Mouse (Mus musculus): ENCODE measurements around the gene Slc39a11. TPM values are rescaled to one million over a fixed set of nuclear protein-coding genes. Genes with fewer than 3 reads are reported as not detected.

The Slc39a11 gene
- polyA plus RNA-seq, 1 experiment from 2014 or later, result 20.1 TPM

DNA sequence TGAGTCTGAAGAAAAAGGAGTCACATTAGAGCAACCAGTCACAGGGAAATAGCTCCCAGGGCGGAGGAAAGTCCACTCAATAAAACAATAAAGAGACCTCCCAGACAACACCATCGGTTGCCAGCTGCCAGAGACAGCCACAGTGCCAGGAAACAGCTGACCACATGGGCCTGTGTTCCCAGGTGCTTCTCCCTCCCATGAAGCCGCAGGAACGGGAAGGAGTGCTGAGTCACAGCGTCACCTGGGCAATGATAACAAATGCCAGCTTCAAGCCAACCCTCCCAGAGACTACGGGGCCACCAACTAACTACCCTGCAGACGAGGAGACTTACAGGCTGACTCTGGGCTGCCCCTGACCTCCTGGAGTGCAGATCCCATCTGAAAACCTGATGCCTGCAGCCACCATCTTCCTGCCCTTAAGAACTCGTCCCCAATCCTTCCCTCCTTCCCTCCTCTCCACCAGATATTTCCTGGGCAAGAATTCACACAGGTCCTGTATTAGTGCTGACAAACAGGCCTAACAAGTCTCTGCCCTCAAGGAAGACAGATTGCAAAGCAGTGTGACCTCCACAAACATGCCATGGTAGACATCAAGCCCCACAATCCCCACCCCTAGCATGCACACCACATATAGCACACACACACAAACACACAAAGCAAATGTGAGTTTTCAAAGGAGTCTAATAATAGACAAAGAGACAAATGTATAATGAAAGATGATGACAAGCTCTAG, 162.1 kb downstream of the Slc39a11 start:
- no peaks in the 10 kb centered on the region for H3K9me3 ChIP-seq (ENCODE audit: control insufficient read depth, low read length)
- H3K4me3 ChIP-seq (ENCODE audit: low read depth, low read length), result no peak overlapping the region
- ATAC-seq (ENCODE audit: low FRiP score), result no peak
- H3K27ac ChIP-seq (ENCODE audit: low read depth, low read length), result no peak overlapping the region
- H3K4me2 ChIP-seq (replicated peaks; ENCODE audit: low read depth, low read length), result no peak overlapping the region
- H3K27me3 ChIP-seq (ENCODE audit: control insufficient read depth, insufficient read depth, low read length), result no peaks in the 10 kb centered on the region
- 69% methylated on average over 8 of the region's 8 CpGs for WGBS
- no peaks in the 10 kb centered on the region for H3K36me3 ChIP-seq (ENCODE audit: control insufficient read depth, insufficient read depth, low read length)
- H3K4me1 ChIP-seq (replicated peaks; ENCODE audit: control insufficient read depth, insufficient read depth, low read length), result 0 out of 2 replicates have a peak, but pooled peaks cover 2% of the 10 kb centered on the region
- H3K9ac ChIP-seq (ENCODE audit: low read depth, low read length), result no peak overlapping the region
- DNase-seq (ENCODE audit: low spot score), result no peak

DNA sequence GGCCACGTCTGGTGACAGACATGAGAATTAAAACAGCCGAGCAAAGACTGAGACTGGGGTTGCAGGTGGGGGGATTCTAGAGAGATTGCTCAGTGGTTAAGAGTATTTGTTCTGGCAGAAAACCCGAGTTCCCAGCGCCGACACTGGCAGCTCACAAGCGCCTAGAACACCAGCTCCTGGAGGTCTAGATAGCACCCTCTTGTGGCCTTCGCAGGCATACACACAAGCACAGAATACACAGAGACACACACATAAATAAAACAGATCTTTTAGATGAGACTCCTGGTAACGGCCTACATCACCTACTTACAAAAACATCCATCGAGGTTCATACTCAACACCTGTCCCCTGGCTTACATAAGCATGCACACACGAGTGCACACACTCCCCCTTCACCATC, 165.8 kb downstream of the Slc39a11 start:
- H3K27me3 ChIP-seq (ENCODE audit: control insufficient read depth, insufficient read depth, low read length), result no peaks in the 10 kb centered on the region
- no peak overlapping the region for H3K27ac ChIP-seq (ENCODE audit: low read depth, low read length)
- H3K9ac ChIP-seq (ENCODE audit: low read depth, low read length), result no peak overlapping the region
- H3K4me1 ChIP-seq (replicated peaks; ENCODE audit: control insufficient read depth, insufficient read depth, low read length), result 0 out of 2 replicates have a peak, but pooled peaks cover 2% of the 10 kb centered on the region
- whole genome bisulfite sequencing, result 91% methylated on average over 10 of the region's 10 CpGs
- no peak overlapping the region for H3K4me2 ChIP-seq (replicated peaks; ENCODE audit: low read depth, low read length)
- ATAC-seq (ENCODE audit: low FRiP score), result no peak
- no peak overlapping the region for H3K4me3 ChIP-seq (ENCODE audit: low read depth, low read length)
- DNase-seq (ENCODE audit: low spot score), result no peak
- H3K36me3 ChIP-seq (ENCODE audit: control insufficient read depth, insufficient read depth, low read length), result no peaks in the 10 kb centered on the region
- no peaks in the 10 kb centered on the region for H3K9me3 ChIP-seq (ENCODE audit: control insufficient read depth, low read length)

DNA sequence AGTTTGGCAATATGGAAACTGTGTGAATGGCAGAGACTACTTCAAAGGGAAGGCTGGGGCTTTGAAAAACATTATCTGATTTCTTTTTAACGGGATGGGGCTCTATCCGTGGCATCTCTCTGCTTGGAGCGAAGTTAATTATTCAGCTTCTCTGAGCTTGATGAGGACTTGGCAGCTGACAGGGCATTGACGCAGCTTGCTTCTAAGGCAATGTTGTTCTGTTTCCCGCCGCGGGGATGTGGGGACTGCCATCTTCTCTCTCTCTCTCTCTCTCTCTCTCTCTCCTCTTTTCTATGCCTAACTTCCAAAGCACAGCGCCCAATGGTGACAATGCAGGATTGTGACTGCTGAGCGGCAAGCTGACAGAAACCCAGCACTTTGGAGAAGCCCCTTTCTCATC, 172.3 kb downstream of the Slc39a11 start:
- Histone ChIP-seq H3K27ac (ENCODE audit: low read depth, low read length) (no peak overlapping the region), H3K4me1 (replicated peaks; ENCODE audit: control insufficient read depth, insufficient read depth, low read length) (no peaks in the 10 kb centered on the region), H3K9me3 (ENCODE audit: control insufficient read depth, low read length) (no peaks in the 10 kb centered on the region), H3K4me3 (ENCODE audit: low read depth, low read length) (no peak overlapping the region), H3K9ac (ENCODE audit: low read depth, low read length) (no peak overlapping the region), H3K27me3 (ENCODE audit: control insufficient read depth, insufficient read depth, low read length) (no peaks in the 10 kb centered on the region), H3K4me2 (replicated peaks; ENCODE audit: low read depth, low read length) (no peak overlapping the region), H3K36me3 (ENCODE audit: control insufficient read depth, insufficient read depth, low read length) (no peaks in the 10 kb centered on the region)
- DNase-seq (ENCODE audit: low spot score) (no peak), ATAC-seq (ENCODE audit: low FRiP score) (no peak)
- 75% methylated on average over 9 of the region's 9 CpGs for WGBS

DNA sequence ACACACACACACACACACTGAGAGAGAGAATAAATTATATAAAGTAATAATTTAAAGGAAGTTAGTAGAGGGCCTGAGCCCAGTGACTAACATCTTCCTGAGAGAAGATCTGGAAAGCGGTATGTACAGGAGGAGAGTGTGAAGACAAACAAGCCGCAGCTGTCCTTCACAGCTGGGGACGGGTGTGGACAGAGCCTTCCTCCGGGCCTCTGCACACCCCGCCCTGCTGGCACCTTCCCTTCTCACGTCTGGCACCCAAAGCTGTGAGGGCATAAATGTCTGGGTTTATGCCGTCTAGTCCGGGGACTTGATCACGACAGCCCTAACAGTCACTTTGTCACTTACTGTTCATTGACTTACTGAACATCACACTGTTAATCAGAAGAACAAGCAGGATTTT, 173.2 kb downstream of the Slc39a11 start:
- Histone ChIP-seq H3K4me3 (ENCODE audit: low read depth, low read length) (no peak overlapping the region), H3K4me1 (replicated peaks; ENCODE audit: control insufficient read depth, insufficient read depth, low read length) (no peaks in the 10 kb centered on the region), H3K4me2 (replicated peaks; ENCODE audit: low read depth, low read length) (no peak overlapping the region), H3K27ac (ENCODE audit: low read depth, low read length) (no peak overlapping the region), H3K36me3 (ENCODE audit: control insufficient read depth, insufficient read depth, low read length) (no peaks in the 10 kb centered on the region), H3K9ac (ENCODE audit: low read depth, low read length) (no peak overlapping the region), H3K27me3 (ENCODE audit: control insufficient read depth, insufficient read depth, low read length) (no peaks in the 10 kb centered on the region), H3K9me3 (ENCODE audit: control insufficient read depth, low read length) (no peaks in the 10 kb centered on the region)
- ATAC-seq (ENCODE audit: low FRiP score) (no peak), DNase-seq (ENCODE audit: low spot score) (no peak)
- 72% methylated on average over 9 of the region's 9 CpGs for WGBS

DNA sequence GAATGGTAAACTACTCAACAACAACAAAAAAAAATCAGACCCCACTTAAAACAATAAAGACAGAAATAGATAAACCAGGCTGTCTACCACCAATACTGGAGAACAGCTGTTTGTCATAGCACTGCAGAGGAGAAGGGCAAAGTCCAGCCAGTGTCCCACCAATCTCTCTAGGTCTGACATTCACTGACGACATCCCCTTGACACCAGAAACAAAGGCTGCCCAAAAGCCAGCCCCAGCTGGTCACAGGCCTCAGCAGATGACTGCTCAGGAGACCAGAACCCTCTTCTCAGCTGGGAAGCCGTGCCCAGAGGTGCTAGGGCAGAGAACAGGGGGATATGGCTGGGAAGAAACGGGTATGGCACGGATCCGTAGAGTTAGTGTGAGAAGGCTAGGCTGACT, 174.4 kb downstream of the Slc39a11 start:
- 69% methylated on average over 5 of the region's 5 CpGs for WGBS
- no peak overlapping the region for H3K4me3 ChIP-seq (ENCODE audit: low read depth, low read length)
- peak overlapping the region; percentile 31; the same call in 1 of the 2 replicates for H3K27ac ChIP-seq (ENCODE audit: low read depth, low read length)
- ATAC-seq (ENCODE audit: low FRiP score) (no peak), DNase-seq (ENCODE audit: low spot score) (no peak)
- no peaks in the 10 kb centered on the region for H3K27me3 ChIP-seq (ENCODE audit: control insufficient read depth, insufficient read depth, low read length)
- H3K4me2 ChIP-seq (replicated peaks; ENCODE audit: low read depth, low read length), result no peak overlapping the region
- no peaks in the 10 kb centered on the region for H3K36me3 ChIP-seq (ENCODE audit: control insufficient read depth, insufficient read depth, low read length)
- no peak overlapping the region for H3K9ac ChIP-seq (ENCODE audit: low read depth, low read length)
- H3K9me3 ChIP-seq (ENCODE audit: control insufficient read depth, low read length), result no peaks in the 10 kb centered on the region
- no peaks in the 10 kb centered on the region for H3K4me1 ChIP-seq (replicated peaks; ENCODE audit: control insufficient read depth, insufficient read depth, low read length)

DNA sequence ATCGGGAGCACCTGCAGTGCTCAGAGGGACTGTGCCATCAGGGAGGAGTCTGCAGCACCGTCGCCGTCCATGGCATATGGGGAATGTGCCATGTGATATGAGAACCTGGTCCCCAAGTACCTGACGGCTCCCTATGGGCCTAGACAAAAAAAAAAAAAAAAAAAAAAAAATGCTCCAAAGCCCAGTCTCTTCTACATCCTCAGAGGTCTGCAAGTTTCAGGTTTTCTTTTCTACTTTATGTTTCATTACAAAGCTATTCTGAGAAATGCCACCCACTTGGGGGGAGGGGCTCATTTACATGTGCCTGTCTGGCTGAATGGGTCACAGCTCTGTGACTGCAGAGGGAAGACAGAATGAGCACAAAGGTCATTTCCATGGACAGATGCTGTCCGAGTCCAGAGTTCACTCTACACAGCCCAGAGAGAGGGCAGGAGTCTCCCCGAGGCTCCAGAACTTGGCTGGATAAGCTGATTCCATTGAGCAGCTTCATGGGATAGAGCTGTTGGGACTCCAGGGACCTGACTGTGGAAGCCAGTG, 175.8 kb downstream of the Slc39a11 start:
- Histone ChIP-seq H3K4me3 (ENCODE audit: low read depth, low read length) (no peak overlapping the region), H3K27me3 (ENCODE audit: control insufficient read depth, insufficient read depth, low read length) (no peaks in the 10 kb centered on the region), H3K36me3 (ENCODE audit: control insufficient read depth, insufficient read depth, low read length) (no peaks in the 10 kb centered on the region), H3K9ac (ENCODE audit: low read depth, low read length) (no peak overlapping the region), H3K4me1 (replicated peaks; ENCODE audit: control insufficient read depth, insufficient read depth, low read length) (no peaks in the 10 kb centered on the region), H3K9me3 (ENCODE audit: control insufficient read depth, low read length) (no peaks in the 10 kb centered on the region), H3K4me2 (replicated peaks; ENCODE audit: low read depth, low read length) (no peak overlapping the region), H3K27ac (ENCODE audit: low read depth, low read length) (peak overlapping the region; percentile 36; the same call in 1 of the 2 replicates)
- DNase-seq (ENCODE audit: low spot score) (no peak), ATAC-seq (ENCODE audit: low FRiP score) (no peak)
- 59% methylated on average over 7 of the region's 7 CpGs for WGBS

DNA sequence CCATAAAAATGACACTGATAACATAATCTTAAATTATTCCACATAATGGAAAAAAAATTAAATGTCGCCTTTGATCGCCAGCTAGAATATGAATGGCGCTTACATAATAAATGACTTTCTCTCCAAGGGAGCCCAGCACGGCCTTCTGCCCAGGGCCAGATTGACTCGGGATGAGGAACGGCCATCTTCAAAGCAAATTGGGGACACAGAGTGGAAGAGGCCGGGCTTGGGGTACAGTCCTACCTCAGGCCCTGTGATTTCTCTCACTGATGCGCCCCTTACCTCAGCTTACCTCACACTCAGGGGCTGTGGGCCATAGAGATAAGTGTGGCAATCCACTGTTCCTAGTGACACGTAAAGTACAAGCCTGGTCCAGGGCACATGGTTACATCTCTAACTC, 177.9 kb downstream of the Slc39a11 start:
- ATAC-seq (ENCODE audit: low FRiP score), result no peak
- Histone ChIP-seq H3K4me3 (ENCODE audit: low read depth, low read length) (no peak overlapping the region), H3K27ac (ENCODE audit: low read depth, low read length) (no peak overlapping the region), H3K9me3 (ENCODE audit: control insufficient read depth, low read length) (no peaks in the 10 kb centered on the region), H3K4me2 (replicated peaks; ENCODE audit: low read depth, low read length) (no peak overlapping the region), H3K27me3 (ENCODE audit: control insufficient read depth, insufficient read depth, low read length) (no peaks in the 10 kb centered on the region), H3K4me1 (replicated peaks; ENCODE audit: control insufficient read depth, insufficient read depth, low read length) (0 out of 2 replicates have a peak, but pooled peaks cover 3% of the 10 kb centered on the region), H3K9ac (ENCODE audit: low read depth, low read length) (no peak overlapping the region), H3K36me3 (ENCODE audit: control insufficient read depth, insufficient read depth, low read length) (no peaks in the 10 kb centered on the region)
- DNase-seq (ENCODE audit: low spot score), result no peak
- 84% methylated on average over 9 of the region's 9 CpGs for WGBS

DNA sequence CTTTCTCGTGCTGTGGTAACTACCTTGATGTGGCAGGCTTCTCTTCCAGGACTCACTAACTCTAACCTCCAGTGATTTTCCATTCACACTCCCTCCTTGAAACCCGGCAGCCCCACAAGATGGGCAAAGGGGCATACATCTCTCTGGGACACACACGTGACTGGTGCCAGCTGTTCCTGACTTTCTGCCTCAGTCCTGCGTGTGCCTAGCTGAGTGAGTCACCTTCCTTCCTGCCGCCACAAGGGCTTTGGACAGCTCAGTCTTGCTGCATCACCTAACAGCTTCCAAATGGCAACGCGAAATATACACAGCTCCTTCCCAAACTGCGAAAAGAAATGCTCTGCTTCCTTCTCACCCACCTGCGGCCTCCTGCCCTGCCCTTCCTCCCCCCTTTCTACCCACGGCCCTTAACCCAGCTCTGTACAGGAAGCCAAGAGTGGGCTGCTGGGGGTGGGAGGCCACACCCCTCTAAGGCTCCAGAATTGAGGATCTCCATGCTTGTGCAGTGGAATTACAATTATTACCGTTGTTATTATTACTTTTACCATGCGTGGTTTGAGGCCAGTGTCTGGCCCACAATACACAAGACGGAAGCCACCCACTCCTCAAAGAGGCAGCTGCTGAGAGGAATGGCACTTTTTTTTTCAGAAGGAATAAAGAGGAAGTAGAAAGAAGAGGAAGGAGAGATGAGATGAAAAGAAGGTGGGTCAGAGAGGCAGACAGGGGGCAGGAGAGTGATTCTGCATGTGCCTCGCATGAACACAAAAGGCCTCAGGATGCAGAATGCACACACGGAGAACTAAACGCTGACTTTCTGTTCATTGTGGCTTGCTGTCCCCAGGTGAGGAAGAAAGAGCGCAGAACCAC, 179.7 kb downstream of the Slc39a11 start:
- H3K9ac ChIP-seq (ENCODE audit: low read depth, low read length), result no peak overlapping the region
- H3K36me3 ChIP-seq (ENCODE audit: control insufficient read depth, insufficient read depth, low read length), result no peaks in the 10 kb centered on the region
- 0 out of 2 replicates have a peak, but pooled peaks cover 5% of the 10 kb centered on the region for H3K4me1 ChIP-seq (replicated peaks; ENCODE audit: control insufficient read depth, insufficient read depth, low read length)
- no peaks in the 10 kb centered on the region for H3K27me3 ChIP-seq (ENCODE audit: control insufficient read depth, insufficient read depth, low read length)
- 82% methylated on average over 17 of the region's 17 CpGs for WGBS
- H3K4me2 ChIP-seq (replicated peaks; ENCODE audit: low read depth, low read length), result no peak overlapping the region
- H3K27ac ChIP-seq (ENCODE audit: low read depth, low read length), result no peak overlapping the region
- no peaks in the 10 kb centered on the region for H3K9me3 ChIP-seq (ENCODE audit: control insufficient read depth, low read length)
- no peak overlapping the region for H3K4me3 ChIP-seq (ENCODE audit: low read depth, low read length)
- ATAC-seq (ENCODE audit: low FRiP score) (no peak), DNase-seq (ENCODE audit: low spot score) (no peak)

Data from hindbrain, embryonic 11.5 days (tissue).